ENCODE assay signal across 9 mouse cellular contexts in genomic region chr9:110631651-110632275, GRCm38 (mm10). TPM values are rescaled to one million over a fixed set of nuclear protein-coding genes. Genes with fewer than 3 reads are reported as not detected.
DNase-seq lines count a peak whose midpoint lies in the region; ATAC-seq lines count a peak whose summit lies in the region.
"Had no signal": no experiment of that assay in that cellular context is flagged by ENCODE, and none has a peak within 500 bp of the region (broad histone marks: within the 10 kb centered on the region; RNA-seq: fewer than 3 reads in every experiment).

No protein-coding gene starts in this region.

- 0 out of 2 replicates have a peak, but pooled peaks cover 6% of the 10 kb centered on the region for H3K36me3 ChIP-seq in hindbrain, embryonic 15.5 days
- H3K36me3 ChIP-seq in neural tube, embryonic 11.5 days (ENCODE audit: control insufficient read depth, insufficient read depth, low read length), result no peaks in the 10 kb centered on the region

- no peaks in the 10 kb centered on the region for H3K9me3 ChIP-seq in hindbrain, embryonic 15.5 days
- H3K9me3 ChIP-seq in neural tube, embryonic 11.5 days (ENCODE audit: control insufficient read depth, low read length), result no peaks in the 10 kb centered on the region

- 18% methylated on average over 30 of the region's 30 CpGs for WGBS in hindbrain, embryonic 15.5 days
- 12% methylated on average over 30 of the region's 30 CpGs for WGBS in neural tube, embryonic 11.5 days

- DNase-seq in kidney, adult 11 months, result peak; percentile 5
- no peak for DNase-seq in kidney, postnatal 14 days
- DNase-seq in embryo, embryonic 9.5 days (ENCODE audit: extremely low spot score), result peak; percentile 54
- DNase-seq in neural tube, embryonic 11.5 days (ENCODE audit: low spot score), result peak; percentile 74
- DNase-seq in cerebellum, postnatal 14 days, result no peak
- no peak for DNase-seq in layer of hippocampus, postnatal 36 days
- DNase-seq in heart, postnatal 25 days (ENCODE audit: low spot score), result no peak
- DNase-seq: cerebellum, adult 9-10 months had no signal

- peaks cover 4% of the 10 kb centered on the region; the same call in 1 of the 2 replicates for H3K27me3 ChIP-seq in hindbrain, embryonic 15.5 days
- peaks cover 6% of the 10 kb centered on the region for H3K27me3 ChIP-seq in neural tube, embryonic 11.5 days (ENCODE audit: control insufficient read depth, insufficient read depth, low read length)

- H3K9ac ChIP-seq in hindbrain, embryonic 15.5 days, result peak overlapping the region; percentile 17; the same call in 1 of the 2 replicates
- H3K9ac ChIP-seq in neural tube, embryonic 11.5 days (ENCODE audit: low read length), result 0 out of 2 replicates have a peak overlapping the region, but pooled peaks have one; percentile 35

- peak; percentile 14; the same call in 1 of the 2 replicates for ATAC-seq in hindbrain, embryonic 15.5 days (ENCODE audit: low FRiP score, low read depth)
- peak; percentile 71 for ATAC-seq in neural tube, embryonic 11.5 days (ENCODE audit: insufficient read depth, low FRiP score, low TSS enrichment)

- peaks cover 13% of the 10 kb centered on the region for H3K4me1 ChIP-seq in hindbrain, embryonic 15.5 days (replicated peaks)
- peaks cover 3% of the 10 kb centered on the region; the same call in 1 of the 2 replicates for H3K4me1 ChIP-seq in neural tube, embryonic 11.5 days (ENCODE audit: control insufficient read depth, insufficient read depth, low read length)

- H3K27ac ChIP-seq in hindbrain, embryonic 15.5 days (replicated peaks), result no peak overlapping the region
- no peak overlapping the region for H3K27ac ChIP-seq in neural tube, embryonic 11.5 days (ENCODE audit: low read depth, low read length)

- intact Hi-C loops in heart, postnatal 25 days (cut with DNase I), result no loop called here

- peak overlapping the region; percentile 31 for H3K4me3 ChIP-seq in hindbrain, embryonic 15.5 days
- peak overlapping the region; percentile 7 for H3K4me3 ChIP-seq in neural tube, embryonic 11.5 days (ENCODE audit: low read depth, low read length)

- H3K4me2 ChIP-seq in hindbrain, embryonic 15.5 days, result peak overlapping the region; percentile 57
- H3K4me2 ChIP-seq in neural tube, embryonic 11.5 days (ENCODE audit: low read depth), result peak overlapping the region; percentile 27

RNA-seq across cellular contexts. Expression of gene Nradd, which starts 7.5 kb away (rescaled TPM):
- polyA plus RNA-seq in hindbrain, embryonic 15.5 days (2015; fragmentation: Nextera tagmentation; extraction: Ambion mirVana), result 31.1 and 31.7 TPM in 2 replicates
- 23.4 and 24.3 TPM in 2 replicates for polyA plus RNA-seq in neural tube, embryonic 11.5 days (2014; fragmentation: Nextera tagmentation; extraction: Ambion mirVana)
- 1 to 10 TPM; 1.8 to 2.4 TPM for total RNA-seq in layer of hippocampus, postnatal 36 days (2021)
- total RNA-seq in heart, postnatal 25 days (2021), result 1 to 10 TPM; 1.1 to 2.0 TPM

RNA-seq across cellular contexts. Expression of gene Nbeal2, which starts 22.2 kb away (rescaled TPM):
- polyA plus RNA-seq in hindbrain, embryonic 15.5 days (2015; fragmentation: Nextera tagmentation; extraction: Ambion mirVana), result 3.5 and 4.3 TPM in 2 replicates
- 0.87 and 1.1 TPM in 2 replicates for polyA plus RNA-seq in neural tube, embryonic 11.5 days (2014; fragmentation: Nextera tagmentation; extraction: Ambion mirVana)
- 10 to 100 TPM; 14.0 to 17.5 TPM for total RNA-seq in layer of hippocampus, postnatal 36 days (2021)
- 1 to 10 TPM; 8.2 to 8.7 TPM for total RNA-seq in heart, postnatal 25 days (2021)

RNA-seq across cellular contexts. Expression of gene Ccdc12, which starts 24.5 kb away (rescaled TPM):
- 103 and 107 TPM in 2 replicates for polyA plus RNA-seq in hindbrain, embryonic 15.5 days (2015; fragmentation: Nextera tagmentation; extraction: Ambion mirVana)
- 131 and 134 TPM in 2 replicates for polyA plus RNA-seq in neural tube, embryonic 11.5 days (2014; fragmentation: Nextera tagmentation; extraction: Ambion mirVana)
- 10 to 100 TPM; 48.3 to 54.5 TPM for total RNA-seq in layer of hippocampus, postnatal 36 days (2021)
- total RNA-seq in heart, postnatal 25 days (2021), result 10 to 100 TPM; 61.6 to 66.8 TPM

Comparison
In these comparisons a context has a peak if more than half of its experiments do, and no peak if none do; other contexts are left out.
1. DNase-seq: peak in kidney, adult 11 months (single experiment), embryo, embryonic 9.5 days (single experiment) and neural tube, embryonic 11.5 days (single experiment); none in kidney, postnatal 14 days (single experiment), cerebellum, postnatal 14 days (0 of 2), layer of hippocampus, postnatal 36 days (0 of 2) and heart, postnatal 25 days (single experiment).